Mouse (Mus musculus) hindbrain, postnatal 0 days (tissue): ENCODE data around the gene Azi2. TPM values are rescaled to one million over a fixed set of nuclear protein-coding genes. Genes with fewer than 3 reads are reported as not detected.

Experiments
- ATAC-seq: fragments of 200-750 bp; cut with Nextera tagmentation; 2 replicates; pipeline ENCODE4 v1.8.0; 2017; ENCODE audit warnings: mild to moderate bottlenecking, moderate TSS enrichment, moderate library complexity
- DNase-seq: peaks from one replicate; pipeline ENCODE4 v3.0.0-alpha.2; 2015; ENCODE audit warnings: low spot score
- H3K27ac ChIP-seq: fragments of 300-500 bp; sonication (generic); 2 replicates; pipeline ENCODE4 v1.5.1; 2014; ENCODE audit warnings: mild to moderate bottlenecking
- H3K27me3 ChIP-seq: fragments of 300-500 bp; sonication (generic); 2 replicates; pipeline ENCODE4 v1.6.1; 2014; ENCODE audit warnings: low read length, mixed read lengths; ENCODE audit not compliant: insufficient read depth
- H3K36me3 ChIP-seq: fragments of 300-500 bp; sonication (generic); 2 replicates; pipeline ENCODE4 v1.6.1; 2014; ENCODE audit warnings: low read length, mixed read lengths; ENCODE audit not compliant: insufficient read depth
- H3K4me1 ChIP-seq: fragments of 300-500 bp; sonication (generic); 2 replicates; pipeline ENCODE4 v1.6.1; 2014; ENCODE audit warnings: antibody characterized with exemption, low read length, mixed read lengths; ENCODE audit not compliant: insufficient read depth
- H3K4me2 ChIP-seq: fragments of 300-500 bp; sonication (generic); 2 replicates; pipeline ENCODE4 v1.6.1; 2014; ENCODE audit warnings: low read depth, mild to moderate bottlenecking, low read length, moderate library complexity, mixed read lengths
- H3K4me3 ChIP-seq: fragments of 300-500 bp; sonication (generic); 2 replicates; pipeline ENCODE4 v1.5.1; 2014; ENCODE audit warnings: low read length
- H3K9ac ChIP-seq: fragments of 300-500 bp; sonication (generic); replicated peaks from 2 replicates; pipeline ENCODE4 v1.6.1; 2014; ENCODE audit warnings: mild to moderate bottlenecking, low read length, moderate library complexity, mixed read lengths
- H3K9me3 ChIP-seq: fragments of 300-500 bp; sonication (generic); 2 replicates; pipeline ENCODE4 v1.6.1; 2016; ENCODE audit warnings: low read length, mixed read lengths
- CTCF ChIP-seq: IDR thresholded peaks from 2 replicates; pipeline ENCODE4 v1.5.1; 2016; ENCODE audit warnings: antibody characterized with exemption, control low read depth, low read depth
- WGBS: fragments of 180-500 bp; shearing (Covaris S2); extraction: QIAGEN DNeasy Blood & Tissue Kit; methylation state at CpG from one replicate; pipeline ENCODE4 v1.1.7; 2014; 5-methylcytosine and 5-hydroxymethylcytosine counted together
- polyA plus RNA-seq: library from polyadenylated mRNA; unstranded; fragments of >200 nt; fragmentation: Nextera tagmentation; extraction: Ambion mirVana; gene quantifications from 2 replicates; pipeline ENCODE4 v1.2.1, GENCODE M21; 2015
- total RNA-seq: library from RNA; depleted of rRNA; stranded (reverse); fragments of >200 nt; gene quantifications from 2 replicates; pipeline ENCODE4 v1.2.3, GENCODE M21; 2014

The Azi2 gene
- total and polyA plus RNA-seq, 2 experiments from 2014 or later, result 57.6 to 61.3 TPM

DNA sequence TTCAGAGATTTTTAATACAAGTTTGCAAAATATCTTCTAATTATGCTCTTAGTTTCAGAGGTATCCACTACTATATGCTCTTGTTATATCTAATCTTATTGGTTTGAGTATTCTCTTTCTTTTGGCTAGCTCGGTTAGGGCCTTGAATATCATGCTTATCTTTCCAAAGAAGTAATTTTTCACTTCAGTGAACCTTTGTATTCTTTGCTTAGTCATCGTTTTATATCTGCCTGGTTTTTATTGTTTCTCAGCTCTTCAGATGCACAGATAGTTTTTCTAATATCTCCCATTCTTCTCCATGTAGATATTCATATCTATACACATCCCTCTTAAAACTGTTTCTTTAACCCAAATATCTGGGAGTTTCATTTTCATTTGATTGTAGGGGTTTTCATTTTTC lies 15.3 kb upstream of the Azi2 start:
- TF ChIP-seq CTCF, result no peak
- Histone ChIP-seq H3K36me3 (no peaks in the 10 kb centered on the region), H3K9me3 (no peaks in the 10 kb centered on the region), H3K4me1 (no peaks in the 10 kb centered on the region), H3K4me2 (no peak overlapping the region), H3K27me3 (no peaks in the 10 kb centered on the region), H3K4me3 (no peak overlapping the region), H3K27ac (no peak overlapping the region), H3K9ac (no peak overlapping the region)
- WGBS, result 56% methylated on average over 2 of the region's 2 CpGs
- DNase-seq (no peak), ATAC-seq (no peak)

- no peak for ATAC-seq
- DNase-seq, result no peak
- H3K9me3 ChIP-seq, result no peaks in the 10 kb centered on the region
- no peak overlapping the region for H3K27ac ChIP-seq
- H3K4me2 ChIP-seq, result no peak overlapping the region
- H3K27me3 ChIP-seq, result no peaks in the 10 kb centered on the region
- no peak overlapping the region for H3K9ac ChIP-seq
- no peak for TF ChIP-seq CTCF
- no peak overlapping the region for H3K4me3 ChIP-seq
- WGBS, result 57% methylated on average over 4 of the region's 4 CpGs
- no peaks in the 10 kb centered on the region for H3K36me3 ChIP-seq
- no peaks in the 10 kb centered on the region for H3K4me1 ChIP-seq
Measured at GRCm38 (mm10) chr9:118029490-118029889, 10.8 kb upstream of the Azi2 start.

DNA sequence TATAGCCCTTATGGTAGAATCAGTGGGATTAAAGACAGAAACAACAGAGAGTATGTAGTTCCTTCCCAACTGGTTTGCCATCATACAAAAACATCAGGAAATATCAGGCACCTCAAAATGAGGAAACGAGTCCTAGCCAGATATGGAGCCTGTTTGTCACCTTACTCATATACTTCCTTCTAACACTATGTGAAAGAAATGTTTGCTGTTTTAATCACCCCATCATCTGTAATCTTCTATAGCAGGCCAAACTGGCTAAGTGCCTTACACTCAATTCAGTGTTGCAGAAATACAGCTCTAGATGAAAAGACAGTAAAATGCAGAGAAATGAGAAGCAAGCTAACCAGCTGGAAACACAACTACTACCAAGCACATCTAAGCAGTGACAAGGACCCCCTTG lies 10.0 kb upstream of the Azi2 start:
- no peaks in the 10 kb centered on the region for H3K27me3 ChIP-seq
- H3K4me2 ChIP-seq, result no peak overlapping the region
- H3K4me1 ChIP-seq, result no peaks in the 10 kb centered on the region
- no peak overlapping the region for H3K9ac ChIP-seq
- DNase-seq, result no peak
- no peak overlapping the region for H3K27ac ChIP-seq
- WGBS, result 90% methylated on average over 1 of the region's 1 CpGs
- H3K9me3 ChIP-seq, result no peaks in the 10 kb centered on the region
- H3K36me3 ChIP-seq, result no peaks in the 10 kb centered on the region
- no peak for ATAC-seq
- TF ChIP-seq CTCF, result no peak
- no peak overlapping the region for H3K4me3 ChIP-seq

GRCm38 (mm10) chr9:118031694-118032093 lies 8.6 kb upstream of the Azi2 start:
- Histone ChIP-seq H3K4me3 (no peak overlapping the region), H3K4me2 (no peak overlapping the region), H3K9ac (no peak overlapping the region), H3K36me3 (no peaks in the 10 kb centered on the region), H3K27ac (no peak overlapping the region), H3K27me3 (no peaks in the 10 kb centered on the region), H3K4me1 (no peaks in the 10 kb centered on the region), H3K9me3 (no peaks in the 10 kb centered on the region)
- TF ChIP-seq CTCF, result no peak
- DNase-seq (no peak), ATAC-seq (no peak)
- WGBS, result 69% methylated on average over 2 of the region's 2 CpGs

GRCm38 (mm10) chr9:118034990-118035389 lies 5.3 kb upstream of the Azi2 start:
- H3K4me2 ChIP-seq, result no peak overlapping the region
- no peak for ATAC-seq
- no peaks in the 10 kb centered on the region for H3K9me3 ChIP-seq
- no peak overlapping the region for H3K4me3 ChIP-seq
- DNase-seq, result no peak
- H3K27me3 ChIP-seq, result no peaks in the 10 kb centered on the region
- H3K36me3 ChIP-seq, result no peaks in the 10 kb centered on the region
- WGBS, result 84% methylated on average over 3 of the region's 3 CpGs
- H3K27ac ChIP-seq, result no peak overlapping the region
- H3K9ac ChIP-seq, result no peak overlapping the region
- no peaks in the 10 kb centered on the region for H3K4me1 ChIP-seq
- no peak for TF ChIP-seq CTCF

DNA sequence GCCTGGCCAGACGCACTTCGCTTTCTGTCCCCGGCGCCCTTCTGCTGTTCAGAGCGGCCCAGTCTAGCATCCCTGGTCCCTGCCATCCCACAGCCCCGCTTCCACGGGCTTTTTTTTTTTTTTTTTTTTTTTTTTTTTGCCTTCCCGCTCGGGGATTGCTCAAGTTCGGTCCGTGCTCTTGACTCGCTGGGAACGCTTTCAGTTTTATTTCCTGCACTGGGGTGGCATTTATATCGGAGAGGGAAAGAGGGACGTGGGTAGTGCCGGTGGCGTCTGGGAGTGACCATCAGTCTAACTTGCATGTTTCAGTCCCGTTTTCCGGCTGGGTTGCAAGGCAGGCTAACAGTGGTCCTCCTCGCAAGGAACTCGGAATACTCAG lies 712 bp downstream of the Azi2 start:
- DNase-seq (peak; percentile 39), ATAC-seq (no peak)
- Histone ChIP-seq H3K4me2 (peak overlapping the region; percentile 78), H3K9me3 (no peaks in the 10 kb centered on the region), H3K9ac (peak overlapping the region; percentile 95), H3K27me3 (no peaks in the 10 kb centered on the region), H3K36me3 (no peaks in the 10 kb centered on the region), H3K27ac (peak overlapping the region; percentile 95), H3K4me1 (peaks cover 6% of the 10 kb centered on the region; the same call in 1 of the 2 replicates), H3K4me3 (peak overlapping the region; percentile 90)
- no peak for TF ChIP-seq CTCF
- WGBS, result under 1% methylated on average over 19 of the region's 21 CpGs

DNA sequence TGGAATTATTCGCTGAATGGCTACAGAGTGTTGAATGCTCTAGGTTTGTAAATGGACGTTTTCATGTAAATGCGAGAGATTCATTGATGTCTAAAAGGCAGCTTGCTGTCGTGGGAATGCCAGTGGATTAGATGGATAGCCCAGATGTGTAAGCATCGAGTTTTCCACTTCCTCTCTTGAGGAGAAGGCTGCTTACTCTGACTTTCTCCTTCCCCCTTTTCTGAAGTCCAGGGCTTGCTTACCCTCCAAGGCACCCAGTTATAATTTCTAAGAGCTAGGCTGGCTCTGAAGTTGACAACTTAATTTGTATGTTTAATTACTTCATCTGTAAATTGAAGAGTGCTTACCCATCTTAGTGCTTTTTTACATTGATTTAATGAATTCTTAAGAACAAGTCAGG lies 1.3 kb downstream of the Azi2 start:
- H3K4me2 ChIP-seq, result peak overlapping the region; percentile 78
- H3K27me3 ChIP-seq, result no peaks in the 10 kb centered on the region
- no peaks in the 10 kb centered on the region for H3K36me3 ChIP-seq
- no peaks in the 10 kb centered on the region for H3K9me3 ChIP-seq
- no peak for TF ChIP-seq CTCF
- H3K9ac ChIP-seq, result peak overlapping the region; percentile 95
- peak overlapping the region; percentile 90 for H3K4me3 ChIP-seq
- WGBS, result 18% methylated on average over 5 of the region's 5 CpGs
- H3K4me1 ChIP-seq, result peaks cover 6% of the 10 kb centered on the region; the same call in 1 of the 2 replicates
- DNase-seq (no peak), ATAC-seq (no peak)
- no peak overlapping the region for H3K27ac ChIP-seq
